Mouse (Mus musculus) embryonic facial prominence, embryonic 10.5 days (tissue): ENCODE measurements at regions not wholly inside any gene's neighbourhood (a gene's known extent, or its start where the extent isn't known, plus 50 kb on each side); places are given as distances from the start of the nearest gene placed in this dataset. TPM values are rescaled to one million over a fixed set of nuclear protein-coding genes. Genes with fewer than 3 reads are reported as not detected.

Experiments used
- DNase-seq: peaks from one replicate; pipeline ENCODE4 v3.0.0-alpha.2; 2017; ENCODE audit warnings: low spot score
- H3K27ac ChIP-seq: fragments of 300-500 bp; sonication (generic); replicated peaks from 2 replicates; pipeline ENCODE4 v1.5.1; 2016; ENCODE audit warnings: mild to moderate bottlenecking
- H3K27me3 ChIP-seq: fragments of 300-500 bp; sonication (generic); replicated peaks from 2 replicates; pipeline ENCODE4 v1.6.1; 2016; ENCODE audit warnings: low read depth, mild to moderate bottlenecking; ENCODE audit not compliant: poor library complexity, severe bottlenecking
- H3K36me3 ChIP-seq: fragments of 300-500 bp; sonication (generic); replicated peaks from 2 replicates; pipeline ENCODE4 v1.6.1; 2016; ENCODE audit warnings: mild to moderate bottlenecking, moderate library complexity
- H3K4me1 ChIP-seq: fragments of 300-500 bp; sonication (generic); 2 replicates; pipeline ENCODE4 v1.6.1; 2016
- H3K4me3 ChIP-seq: fragments of 300-500 bp; sonication (generic); 2 replicates; pipeline ENCODE4 v1.5.1; 2016; ENCODE audit warnings: mild to moderate bottlenecking, moderate library complexity
- H3K9me3 ChIP-seq: fragments of 300-500 bp; sonication (generic); 2 replicates; pipeline ENCODE4 v1.6.1; 2016; ENCODE audit warnings: mild to moderate bottlenecking
- WGBS: fragments of 180-500 bp; shearing (Covaris S2); methylation state at CpG from one replicate; pipeline ENCODE4 v1.1.7; 2016; 5-methylcytosine and 5-hydroxymethylcytosine counted together
- microRNA counts: library from miRNA; unstranded; fragments of <30 nt; microRNA quantifications from one replicate; lab custom pipeline; 2017
- microRNA-seq: library from miRNA; unstranded; fragments of <30 nt; microRNA quantifications from one replicate; pipeline ENCODE4, GENCODE M21; 2017

DNA sequence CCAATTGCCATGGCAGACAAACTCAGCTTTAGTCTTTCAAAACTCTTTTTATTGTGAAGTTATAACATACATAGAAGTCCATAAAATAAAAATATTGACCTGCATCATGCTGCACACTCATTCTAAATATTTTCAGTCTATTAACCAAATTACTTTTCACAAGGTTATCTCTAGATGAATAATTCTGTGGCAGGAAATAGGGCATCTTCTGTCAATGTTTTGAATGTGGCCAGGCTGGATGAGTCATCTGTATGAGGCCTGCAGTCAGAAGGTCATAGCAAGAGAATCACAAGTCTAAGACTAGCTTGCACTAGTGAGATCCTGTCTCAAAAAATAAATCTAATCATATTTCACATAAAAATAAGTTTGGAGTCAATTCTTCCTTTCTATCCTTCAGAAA lies 108.4 kb upstream of the Ell2 start:
- Histone ChIP-seq H3K36me3 (no peaks in the 10 kb centered on the region), H3K4me3 (no peak overlapping the region), H3K27me3 (no peaks in the 10 kb centered on the region), H3K27ac (no peak overlapping the region), H3K4me1 (no peaks in the 10 kb centered on the region), H3K9me3 (no peaks in the 10 kb centered on the region)
- DNase-seq: no peak

GRCm38 (mm10) chr13:75598675-75599074 lies 107.9 kb upstream of the Ell2 start:
- Histone ChIP-seq H3K27ac (no peak overlapping the region), H3K36me3 (no peaks in the 10 kb centered on the region), H3K4me3 (no peak overlapping the region), H3K27me3 (no peaks in the 10 kb centered on the region), H3K9me3 (no peaks in the 10 kb centered on the region), H3K4me1 (no peaks in the 10 kb centered on the region)
- DNase-seq: no peak
- 87% methylated on average over 1 of the region's 1 CpGs for WGBS

GRCm38 (mm10) chr13:75623229-75623628 lies 83.3 kb upstream of the Ell2 start:
- Histone ChIP-seq H3K9me3 (no peaks in the 10 kb centered on the region), H3K27ac (no peak overlapping the region), H3K4me3 (no peak overlapping the region), H3K4me1 (no peaks in the 10 kb centered on the region), H3K36me3 (no peaks in the 10 kb centered on the region), H3K27me3 (no peaks in the 10 kb centered on the region)
- 88% methylated on average over 3 of the region's 3 CpGs for WGBS
- DNase-seq: no peak

DNA sequence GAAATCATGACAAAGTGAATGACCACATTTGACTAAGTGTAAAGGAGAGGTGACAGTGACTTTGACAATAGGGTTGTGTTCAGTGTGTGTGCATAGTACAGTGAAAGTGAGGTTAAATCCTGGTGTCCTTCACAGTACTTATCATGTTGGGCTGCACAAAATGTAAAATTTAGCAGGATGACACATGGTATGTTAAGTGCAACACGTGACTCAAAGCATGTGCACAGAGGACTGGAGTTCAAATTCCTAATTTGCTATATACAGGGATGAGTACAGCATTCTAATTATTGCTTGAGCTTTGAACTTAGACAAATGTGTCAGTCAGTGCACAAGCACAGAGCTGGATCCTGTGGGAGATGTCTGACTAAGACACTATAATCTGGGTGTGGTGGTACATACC lies 79.2 kb upstream of the Ell2 start:
- no peaks in the 10 kb centered on the region for H3K4me1 ChIP-seq
- H3K9me3 ChIP-seq: no peaks in the 10 kb centered on the region
- WGBS: 88% methylated on average over 1 of the region's 1 CpGs
- no peak overlapping the region for H3K4me3 ChIP-seq
- DNase-seq: no peak
- no peak overlapping the region for H3K27ac ChIP-seq
- no peaks in the 10 kb centered on the region for H3K36me3 ChIP-seq
- no peaks in the 10 kb centered on the region for H3K27me3 ChIP-seq

DNA sequence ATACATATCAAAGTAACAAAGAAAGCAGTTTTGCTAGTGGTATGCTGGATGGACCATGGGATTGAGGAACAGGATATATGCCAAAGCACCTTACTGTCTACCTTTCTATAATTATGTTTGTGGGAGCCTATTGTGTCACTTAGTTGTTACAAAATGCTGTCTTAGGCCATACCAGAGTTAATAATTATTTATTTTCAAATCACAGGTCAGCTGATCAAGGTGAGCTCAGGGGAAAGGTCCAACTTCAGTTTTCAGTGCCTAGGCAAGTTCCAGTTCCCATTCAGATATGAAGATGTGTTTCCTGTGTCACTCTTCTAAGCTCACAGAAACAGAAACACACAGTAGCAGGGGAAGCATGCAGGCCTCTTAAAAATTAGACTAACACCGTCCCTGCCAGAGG lies 75.5 kb upstream of the Ell2 start:
- H3K27me3 ChIP-seq: no peaks in the 10 kb centered on the region
- no peak overlapping the region for H3K4me3 ChIP-seq
- no peaks in the 10 kb centered on the region for H3K9me3 ChIP-seq
- H3K27ac ChIP-seq: no peak overlapping the region
- H3K36me3 ChIP-seq: no peaks in the 10 kb centered on the region
- H3K4me1 ChIP-seq: no peaks in the 10 kb centered on the region
- no peak for DNase-seq
- WGBS: 81% methylated on average over 1 of the region's 1 CpGs

- 64% methylated on average over 1 of the region's 1 CpGs for WGBS
- DNase-seq: no peak
- H3K4me1 ChIP-seq: no peaks in the 10 kb centered on the region
- H3K27me3 ChIP-seq: no peaks in the 10 kb centered on the region
- no peaks in the 10 kb centered on the region for H3K9me3 ChIP-seq
- H3K36me3 ChIP-seq: no peaks in the 10 kb centered on the region
- H3K4me3 ChIP-seq: no peak overlapping the region
- H3K27ac ChIP-seq: no peak overlapping the region
Observed at GRCm38 (mm10) chr13:75647513-75647912, 59.0 kb upstream of the Ell2 start.

DNA sequence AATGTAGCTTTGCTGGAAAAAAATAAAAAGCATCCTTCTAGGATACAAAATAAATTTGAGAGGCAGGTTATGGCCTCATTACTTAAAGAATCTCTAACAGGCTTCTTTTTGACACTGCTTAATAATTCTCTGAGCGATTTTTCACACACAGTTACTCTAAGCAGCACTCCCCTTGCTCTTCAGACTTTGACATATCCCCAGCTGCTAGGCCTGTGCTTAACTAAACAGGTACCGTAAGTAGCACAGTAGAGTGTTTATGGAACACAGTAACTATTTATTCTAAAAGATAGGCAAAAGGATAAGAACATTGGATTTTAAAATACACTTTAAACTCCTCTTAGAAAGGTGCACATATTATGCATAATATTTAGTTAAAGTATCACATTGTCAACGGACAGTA lies 54.6 kb upstream of the Ell2 start:
- Histone ChIP-seq H3K27me3 (no peaks in the 10 kb centered on the region), H3K4me1 (no peaks in the 10 kb centered on the region), H3K27ac (no peak overlapping the region), H3K36me3 (no peaks in the 10 kb centered on the region), H3K9me3 (no peaks in the 10 kb centered on the region), H3K4me3 (no peak overlapping the region)
- 84% methylated on average over 3 of the region's 3 CpGs for WGBS
- DNase-seq: no peak

- DNase-seq: no peak
- Histone ChIP-seq H3K9me3 (no peaks in the 10 kb centered on the region), H3K27ac (no peak overlapping the region), H3K4me1 (no peaks in the 10 kb centered on the region), H3K36me3 (no peaks in the 10 kb centered on the region), H3K27me3 (no peaks in the 10 kb centered on the region), H3K4me3 (no peak overlapping the region)
- WGBS: 90% methylated on average over 2 of the region's 2 CpGs
Observed at GRCm38 (mm10) chr13:75652966-75653365, 53.6 kb upstream of the Ell2 start.

MicroRNA genes in the stretch of these regions (microRNA counts, 519-probe panel; counts per million panel counts)
- microRNA mmu-miR-682 (lab: Ali Mortazavi, UCI): 188 counts per million, percentile 57 among the panel's probes with 10 or more counts

Small RNA genes in the stretch of these regions (microRNA-seq; reads per million reads assigned to microRNA genes)
- not detected for gene Mir682
